Mouse (Mus musculus): ENCODE measurements around the gene Gm36028. TPM values are rescaled to one million over a fixed set of nuclear protein-coding genes. Genes with fewer than 3 reads are reported as not detected.
A peak's percentile ranks its signal among the peaks of the same experiment; 100 is the strongest.

The Gm36028 gene
- total RNA-seq, 2 experiments from 2014 or later: not detected

DNA sequence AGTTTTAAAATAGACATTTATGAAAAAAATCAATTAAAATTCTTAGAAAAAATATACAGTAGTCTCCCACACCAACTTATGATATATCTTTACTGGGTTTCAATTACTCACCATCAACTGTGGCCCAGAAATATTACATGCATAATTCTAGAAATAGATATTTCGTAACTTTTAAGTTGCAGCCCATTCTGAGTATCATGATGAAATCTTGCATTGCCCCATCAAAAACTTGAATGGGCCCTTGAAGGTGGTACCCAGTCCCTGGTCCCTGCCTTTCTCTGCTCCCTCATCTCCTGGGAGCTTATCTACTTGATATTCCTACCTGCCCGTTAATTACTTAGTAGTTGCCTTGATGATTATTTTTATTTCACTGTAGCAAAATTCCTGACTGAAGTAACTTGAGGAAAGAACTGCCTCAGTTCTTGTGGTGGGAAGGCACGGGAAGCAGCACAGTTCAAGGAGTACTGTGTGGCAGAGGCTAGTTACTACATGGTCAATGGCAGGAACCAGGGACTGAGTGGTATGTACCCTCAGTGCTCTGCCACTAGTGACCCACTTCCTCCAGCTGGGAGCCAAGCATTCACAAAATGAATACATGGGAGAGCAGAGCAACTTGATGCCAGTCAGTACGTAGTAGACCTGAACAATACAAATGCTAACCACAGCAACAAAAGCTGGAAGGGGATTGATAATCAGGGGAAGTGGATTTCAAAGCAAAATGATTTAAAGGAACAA lies 13.7 kb upstream of the Gm36028 start:
- TF ChIP-seq CTCF (conservative IDR thresholded peaks at IDR 0.05): no peak
- Histone ChIP-seq H3K4me3 (no peak overlapping the region), H3K27ac (0 out of 2 replicates have a peak overlapping the region, but pooled peaks have one; percentile 3)
- no peak for DNase-seq (ENCODE audit: low spot score in 2 of 2)

DNA sequence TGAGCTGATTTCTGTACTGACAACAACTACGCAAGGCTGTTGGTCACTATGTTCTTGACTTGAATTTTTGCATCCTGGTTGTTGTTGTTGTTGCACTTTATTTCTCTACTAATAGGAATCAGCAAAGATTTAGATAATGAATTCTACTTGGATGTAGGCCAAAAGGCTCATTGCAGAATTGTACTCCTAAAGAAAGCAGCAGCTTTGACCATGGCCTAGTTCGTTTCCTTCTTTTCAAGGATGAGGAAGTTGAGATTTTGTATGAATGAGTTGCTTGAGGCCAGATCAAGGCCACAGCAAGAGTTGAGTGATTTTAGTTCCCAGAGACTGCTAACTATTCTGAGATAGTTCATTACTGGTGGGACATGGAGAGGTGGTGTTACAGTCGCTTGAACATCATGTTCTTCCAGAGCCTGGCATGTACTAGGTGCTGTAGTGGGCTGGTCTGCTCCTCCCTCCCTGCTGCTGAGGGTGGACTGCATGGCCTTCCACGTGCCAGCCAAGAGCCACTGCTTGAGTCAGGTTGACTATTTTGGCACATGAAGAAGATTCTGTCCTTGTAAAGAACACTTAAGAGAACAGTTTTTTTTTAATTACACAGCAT lies 10.3 kb upstream of the Gm36028 start:
- peak overlapping the region; percentile 100 for H3K27ac ChIP-seq
- peak overlapping the region; percentile 2; the same call in 1 of the 2 replicates for H3K4me3 ChIP-seq
- DNase-seq (ENCODE audit: low spot score in 2 of 2): peak in 1 of 2 experiments; percentile 10
- no peak for TF ChIP-seq CTCF (conservative IDR thresholded peaks at IDR 0.05)

DNA sequence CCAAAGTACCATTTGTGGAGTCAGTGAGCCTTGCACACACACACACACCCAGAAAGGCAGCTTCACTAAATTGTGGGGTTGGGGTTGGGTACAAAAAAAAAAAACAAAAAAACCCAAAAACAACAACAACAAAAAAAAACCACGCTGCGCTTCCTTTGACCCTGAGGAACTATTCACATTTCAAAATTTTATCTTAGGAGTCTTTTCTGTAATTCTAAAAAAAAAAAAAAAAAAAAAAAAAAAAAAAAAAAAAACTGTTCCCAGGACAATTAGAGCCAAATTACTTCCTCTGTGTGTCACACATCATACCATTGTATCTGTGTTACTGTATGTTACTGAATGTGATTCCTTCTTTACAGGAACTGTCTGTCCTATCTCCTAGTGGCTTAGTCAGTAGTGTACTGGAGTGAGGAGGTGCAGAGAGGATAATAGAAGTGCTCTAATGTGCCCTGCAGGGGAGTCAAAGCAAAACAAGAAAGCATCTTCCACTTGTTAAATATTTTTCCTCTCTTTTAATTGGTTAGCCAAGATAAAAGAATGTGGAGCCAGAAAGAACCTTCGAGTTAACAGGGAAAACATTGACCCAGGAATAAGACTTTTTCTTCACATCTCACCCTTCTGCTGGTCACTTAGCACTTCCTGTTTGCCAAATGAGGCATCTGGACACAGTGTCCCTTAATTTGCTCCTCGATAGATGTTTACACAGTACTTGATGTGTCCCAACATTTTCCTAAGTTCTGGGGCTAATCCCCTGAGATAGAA lies 8.7 kb upstream of the Gm36028 start:
- Histone ChIP-seq H3K4me3 (peak overlapping the region; percentile 77), H3K27ac (peak overlapping the region; percentile 100)
- TF ChIP-seq CTCF (conservative IDR thresholded peaks at IDR 0.05): peak; percentile 37; the same call in 1 of the 2 replicates
- no peak for DNase-seq (ENCODE audit: low spot score in 2 of 2)

DNA sequence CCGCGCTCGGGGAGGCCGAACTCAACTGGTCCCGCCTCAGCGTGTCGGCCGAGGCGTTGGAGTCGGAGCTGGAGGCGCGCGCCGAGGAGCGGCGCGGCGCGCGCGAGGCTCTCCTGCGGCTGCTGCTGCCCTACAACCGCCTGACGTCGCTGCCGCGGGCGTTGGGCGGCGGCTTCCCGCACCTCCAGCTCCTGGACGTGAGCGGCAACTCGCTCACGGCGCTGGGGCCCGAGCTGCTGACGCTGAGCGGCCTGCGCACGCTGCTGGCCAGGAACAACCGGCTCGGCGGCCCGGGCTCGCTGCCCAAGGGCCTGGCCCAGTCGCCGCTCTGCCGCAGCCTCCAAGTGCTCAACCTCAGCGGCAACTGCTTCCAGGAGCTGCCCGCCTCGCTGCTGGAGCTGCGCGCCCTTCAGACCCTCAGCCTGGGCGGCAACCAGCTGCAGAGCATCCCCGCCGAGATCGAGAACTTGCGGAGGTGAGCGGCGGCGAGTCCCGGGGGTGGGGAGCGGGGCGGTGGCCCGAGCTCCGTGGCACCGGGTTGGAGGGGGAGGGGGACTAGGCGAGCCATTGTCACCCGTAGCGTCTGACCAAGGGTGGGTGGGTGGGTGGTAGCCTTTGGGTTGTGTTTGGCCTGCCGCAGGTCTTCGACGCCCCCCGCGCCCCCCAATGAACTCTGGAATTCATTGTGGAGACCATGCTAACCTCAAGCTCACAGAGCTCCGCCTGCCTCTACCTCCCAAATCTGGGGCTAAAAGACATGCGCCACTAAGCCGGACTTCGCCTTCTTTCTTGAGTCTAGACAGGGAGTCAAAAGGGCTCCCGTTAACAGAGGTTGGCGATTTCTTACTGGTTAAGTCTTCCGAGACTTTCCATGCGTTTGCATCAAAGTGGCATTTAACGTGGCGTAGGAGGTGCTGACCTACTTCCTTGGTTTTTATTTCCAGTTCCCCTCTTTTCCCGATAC lies 7.8 kb upstream of the Gm36028 start:
- H3K27ac ChIP-seq: peak overlapping the region; percentile 100
- no peak for TF ChIP-seq CTCF (conservative IDR thresholded peaks at IDR 0.05)
- peak overlapping the region; percentile 77 for H3K4me3 ChIP-seq
- DNase-seq (ENCODE audit: low spot score in 2 of 2): peak in 1 of 2 experiments; percentile 23

DNA sequence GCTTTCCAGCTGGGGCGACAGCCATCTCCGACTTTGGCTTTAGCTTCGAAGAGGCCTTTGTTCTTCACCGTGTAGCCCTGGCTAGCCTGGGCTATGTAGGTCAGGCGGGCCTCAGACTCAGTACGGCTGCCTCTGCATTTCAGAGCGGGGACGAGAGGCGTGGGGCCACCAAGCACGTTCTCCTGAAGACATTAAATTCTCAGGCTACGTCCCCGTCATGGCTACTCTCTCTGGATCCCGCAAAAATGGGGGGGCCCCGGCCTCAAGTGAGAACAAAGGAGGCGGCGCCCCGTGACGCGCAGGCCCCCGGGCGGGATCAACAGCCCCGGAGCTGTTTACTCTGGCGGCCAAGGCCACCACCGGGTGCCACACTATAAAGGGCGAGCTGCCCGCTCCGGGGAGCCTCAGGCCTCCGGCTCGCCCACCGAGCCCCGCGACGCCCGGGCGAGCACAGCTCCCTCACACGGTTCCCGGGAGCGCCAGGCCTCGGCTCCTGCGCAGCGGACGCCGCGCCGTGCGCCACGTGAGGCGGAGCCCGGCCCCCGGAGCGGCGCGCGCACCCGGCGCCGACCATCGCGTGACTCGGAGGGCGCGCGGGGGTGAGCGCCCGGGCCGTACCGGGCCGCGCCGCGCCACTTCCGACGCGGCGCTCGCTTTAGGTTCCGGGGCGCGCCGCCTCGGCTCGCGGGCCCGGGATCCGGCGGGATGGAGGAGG lies 7.0 kb upstream of the Gm36028 start, which contains the start of gene Lrrc58:
Gene Lrrc58 (plus strand): TSS at position 599 of the 715 bp plus-strand sequence.
- peak within 1 kb of the TSS; percentile 100 for H3K27ac ChIP-seq
- peak; percentile 80 to 85 for DNase-seq (ENCODE audit: low spot score in 2 of 2)
- peak within 1 kb of the TSS; percentile 77 for H3K4me3 ChIP-seq
- no peak for TF ChIP-seq CTCF (conservative IDR thresholded peaks at IDR 0.05)

DNA sequence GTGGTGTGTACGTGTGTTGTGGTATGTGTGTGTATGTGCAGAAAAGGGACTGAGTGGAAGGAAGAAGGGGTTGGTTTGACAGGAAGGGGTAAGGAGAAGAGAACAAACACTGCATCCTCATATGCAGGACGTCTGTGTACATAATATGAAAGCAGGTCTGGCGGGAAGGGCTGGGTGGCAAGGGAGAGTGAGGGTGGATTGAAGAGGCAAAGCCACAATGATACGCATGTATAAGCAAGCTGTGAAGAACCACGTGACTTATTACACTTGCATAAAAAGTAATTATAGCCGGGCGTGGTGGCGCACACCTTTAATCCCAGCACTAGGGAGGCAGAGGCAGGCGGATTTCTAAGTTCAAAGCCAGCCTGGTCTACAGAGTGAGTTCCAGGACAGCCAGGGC lies 4.9 kb upstream of the Gm36028 start:
- no peak overlapping the region for H3K4me3 ChIP-seq
- H3K27ac ChIP-seq: no peak overlapping the region
- DNase-seq (ENCODE audit: low spot score in 2 of 2): no peak
- TF ChIP-seq CTCF (conservative IDR thresholded peaks at IDR 0.05): no peak

DNA sequence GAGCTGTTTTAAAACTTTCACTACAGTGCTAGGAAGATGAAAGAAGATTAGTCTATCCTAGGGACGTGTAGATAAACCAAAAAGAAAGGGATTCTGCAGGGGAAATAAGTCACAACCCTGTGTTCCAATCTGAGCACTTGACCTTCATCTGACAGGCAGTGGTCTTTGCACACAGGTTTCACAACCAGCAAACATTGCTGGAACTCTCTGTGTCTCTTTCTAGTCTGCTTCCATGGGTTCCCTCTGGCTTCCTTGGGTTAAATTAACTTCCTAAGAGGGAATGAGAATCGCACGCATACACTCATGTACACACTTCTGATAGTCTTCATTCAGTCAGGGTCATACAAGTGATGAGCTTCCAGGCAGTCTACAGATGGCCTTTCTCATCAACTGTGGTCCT lies 2.9 kb upstream of the Gm36028 start:
- Histone ChIP-seq H3K4me3 (no peak overlapping the region), H3K27ac (no peak overlapping the region)
- no peak for DNase-seq (ENCODE audit: low spot score in 2 of 2)
- TF ChIP-seq CTCF (conservative IDR thresholded peaks at IDR 0.05): no peak

DNA sequence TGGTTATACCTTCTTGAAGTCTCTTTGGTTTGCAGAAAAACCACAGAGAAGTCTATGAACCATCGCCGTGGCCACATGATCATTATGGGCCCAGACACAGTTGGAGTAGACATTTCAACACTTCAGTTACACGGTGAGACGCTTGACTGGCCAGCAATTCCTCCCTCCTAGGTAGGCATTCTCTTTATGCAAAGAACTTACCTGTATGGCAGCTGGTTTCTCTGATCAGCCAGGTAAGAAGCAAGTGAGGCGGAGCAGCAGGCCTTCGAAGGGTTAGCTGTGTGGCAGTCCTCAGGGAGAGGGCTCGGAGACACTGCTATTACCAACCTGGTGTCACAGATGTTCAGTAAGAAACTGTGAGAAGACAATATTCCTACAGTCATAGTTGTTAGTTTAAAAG lies 733 bp downstream of the Gm36028 start:
- H3K27ac ChIP-seq: no peak overlapping the region
- TF ChIP-seq CTCF (conservative IDR thresholded peaks at IDR 0.05): no peak
- no peak for DNase-seq (ENCODE audit: low spot score in 2 of 2)
- H3K4me3 ChIP-seq: no peak overlapping the region

DNA sequence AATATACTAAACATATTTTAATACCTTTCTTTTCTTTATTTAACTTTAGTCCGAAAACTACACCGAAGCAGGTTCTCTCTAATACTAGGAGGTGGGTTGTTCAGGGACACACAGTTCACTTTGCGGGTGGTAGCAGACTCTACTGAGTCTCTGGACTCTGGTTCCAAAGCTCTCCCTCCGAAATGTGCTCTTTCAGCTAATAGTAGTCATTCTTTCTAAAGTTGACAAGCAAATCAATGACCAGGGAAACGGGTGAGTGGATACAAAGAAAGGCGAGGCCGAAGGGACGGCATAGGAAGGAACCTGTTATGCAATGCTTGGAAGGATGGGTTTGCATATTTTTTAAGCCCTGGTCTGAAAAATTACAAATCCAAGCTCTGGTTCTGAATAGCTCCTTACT lies 3.5 kb downstream of the Gm36028 start:
- H3K27ac ChIP-seq: no peak overlapping the region
- no peak overlapping the region for H3K4me3 ChIP-seq
- TF ChIP-seq CTCF (conservative IDR thresholded peaks at IDR 0.05): no peak
- DNase-seq (ENCODE audit: low spot score in 2 of 2): no peak

DNA sequence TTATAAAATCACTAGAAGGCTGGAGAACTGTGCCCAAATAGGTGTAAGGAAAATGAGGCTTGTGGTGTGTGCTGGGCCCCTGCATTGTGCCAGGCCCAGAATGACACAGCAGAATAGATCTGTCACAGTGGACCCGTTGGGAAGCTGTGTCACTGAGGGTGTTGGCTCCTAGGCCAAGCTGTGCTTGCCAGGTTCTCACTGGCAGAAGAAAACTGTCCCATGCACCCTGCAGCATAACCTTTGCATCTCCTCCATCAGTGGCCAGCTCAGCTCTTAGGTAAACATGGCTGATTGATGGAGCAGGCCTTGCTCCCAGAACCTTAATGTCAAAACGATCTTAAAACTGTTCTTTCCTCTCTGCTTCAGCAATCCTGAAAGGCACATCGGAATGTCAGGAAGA lies 4.6 kb downstream of the Gm36028 start:
- H3K4me3 ChIP-seq: no peak overlapping the region
- DNase-seq (ENCODE audit: low spot score in 2 of 2): no peak
- no peak for TF ChIP-seq CTCF (conservative IDR thresholded peaks at IDR 0.05)

DNA sequence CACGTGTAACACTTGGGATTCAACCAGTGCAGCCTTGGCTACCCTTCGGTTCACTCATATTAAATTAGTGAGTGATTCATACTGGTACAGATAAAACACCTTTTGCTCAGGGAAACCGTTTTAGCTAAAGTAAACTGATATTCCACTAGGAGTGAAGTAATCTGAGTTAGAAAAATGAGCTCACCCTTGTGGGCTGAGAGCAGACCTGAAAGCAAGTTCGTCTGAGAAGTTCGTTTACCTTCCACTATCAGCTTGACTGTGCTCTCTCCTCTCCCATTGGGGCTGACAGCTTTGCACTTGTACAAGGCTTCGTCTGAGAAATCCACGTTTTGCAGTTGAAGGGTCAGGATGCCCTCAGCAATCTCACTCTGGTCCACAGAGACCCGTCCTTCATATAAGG lies 5.4 kb downstream of the Gm36028 start:
- Histone ChIP-seq H3K27ac (no peak overlapping the region), H3K4me3 (no peak overlapping the region)
- TF ChIP-seq CTCF (conservative IDR thresholded peaks at IDR 0.05): no peak
- no peak for DNase-seq (ENCODE audit: low spot score in 2 of 2)

More for the DNA sequence above, 4.6 kb downstream of the Gm36028 start:
- no peak overlapping the region for H3K27ac ChIP-seq
